Mouse (Mus musculus) kidney, adult 11 months (tissue): ENCODE data around the gene Chsy1.
A peak's percentile ranks its signal among the peaks of the same experiment; 100 is the strongest.

Experiments used
- DNase-seq: peaks from one replicate; pipeline ENCODE4 v3.0.0; 2022

Chsy1 gene

DNA sequence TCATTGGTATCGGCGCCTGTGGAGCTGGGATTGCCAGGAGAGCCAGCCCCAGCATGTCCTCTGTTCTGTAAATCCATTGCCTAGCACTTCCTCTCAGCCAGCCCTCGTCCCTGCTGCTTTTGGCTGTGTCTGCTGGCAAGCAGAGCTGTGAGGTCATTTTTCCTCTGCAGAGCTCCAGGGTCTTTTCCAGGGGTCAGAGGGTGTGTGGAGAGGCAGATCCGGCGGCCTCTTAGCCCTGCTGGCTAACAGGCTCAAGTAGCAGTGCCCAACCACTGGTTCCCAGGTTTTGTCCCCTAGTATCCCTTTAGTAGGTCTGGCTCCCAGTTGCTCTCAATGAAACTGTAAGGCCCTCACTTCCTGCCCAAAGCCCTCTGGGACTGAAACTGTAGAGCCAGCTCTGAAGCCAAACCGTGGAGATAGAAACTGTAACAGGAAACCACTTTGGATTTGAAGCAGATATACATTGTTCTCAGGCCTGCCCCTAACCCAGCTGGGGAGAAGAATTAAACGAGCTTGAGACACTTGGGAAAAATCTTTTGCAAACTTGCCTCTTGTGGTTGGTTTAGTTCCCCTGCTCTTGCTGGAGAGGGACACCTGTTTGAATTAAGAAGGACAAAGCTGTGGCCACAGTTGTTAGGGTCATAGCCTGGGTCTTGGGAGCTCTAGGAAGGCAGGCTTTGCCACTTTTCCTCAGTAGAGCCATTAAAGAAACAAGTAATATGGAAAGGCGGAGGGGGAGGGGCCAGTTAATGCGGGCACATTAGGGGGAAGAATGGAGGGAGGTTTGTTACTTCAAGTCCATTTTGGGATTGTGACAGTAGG lies 109.1 kb downstream of the Chsy1 start:
- DNase-seq = no peak

DNA sequence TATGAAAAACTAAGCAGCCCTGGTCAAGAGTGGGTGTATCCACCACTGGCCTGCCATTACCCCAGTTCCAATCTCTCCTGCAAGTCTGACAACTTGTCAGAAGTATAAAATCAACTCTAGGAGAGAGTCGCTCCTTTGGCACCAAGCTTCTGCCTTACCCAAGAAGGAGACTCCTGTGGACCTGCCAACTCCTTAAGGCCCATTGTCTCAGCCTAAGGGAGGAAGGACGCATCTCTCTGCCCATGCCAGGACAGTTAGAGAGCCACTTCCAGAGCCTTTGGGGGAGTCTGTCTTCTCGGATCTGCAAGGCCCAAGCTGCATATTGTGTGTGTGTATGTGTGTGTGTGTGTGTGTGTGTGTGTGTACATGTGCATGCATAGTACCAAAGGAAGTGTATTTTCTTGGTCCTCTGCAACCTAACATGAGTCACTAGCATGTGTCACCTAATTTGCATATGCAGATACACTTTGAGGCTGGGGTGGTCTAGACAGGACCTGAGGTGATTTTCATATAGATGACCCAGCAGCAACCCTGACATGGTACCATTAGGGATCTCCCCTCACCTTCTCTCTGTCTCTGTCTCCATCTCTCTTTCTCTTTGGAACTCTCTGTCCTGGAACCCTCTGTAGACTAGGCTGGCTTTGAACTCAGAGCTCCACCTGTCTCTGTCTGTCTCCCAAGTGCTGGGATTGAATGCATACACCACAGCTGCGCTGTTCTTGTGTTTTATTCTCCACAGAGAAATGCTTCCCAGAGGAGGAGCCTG lies 109.9 kb downstream of the Chsy1 start:
- DNase-seq = no peak

DNA sequence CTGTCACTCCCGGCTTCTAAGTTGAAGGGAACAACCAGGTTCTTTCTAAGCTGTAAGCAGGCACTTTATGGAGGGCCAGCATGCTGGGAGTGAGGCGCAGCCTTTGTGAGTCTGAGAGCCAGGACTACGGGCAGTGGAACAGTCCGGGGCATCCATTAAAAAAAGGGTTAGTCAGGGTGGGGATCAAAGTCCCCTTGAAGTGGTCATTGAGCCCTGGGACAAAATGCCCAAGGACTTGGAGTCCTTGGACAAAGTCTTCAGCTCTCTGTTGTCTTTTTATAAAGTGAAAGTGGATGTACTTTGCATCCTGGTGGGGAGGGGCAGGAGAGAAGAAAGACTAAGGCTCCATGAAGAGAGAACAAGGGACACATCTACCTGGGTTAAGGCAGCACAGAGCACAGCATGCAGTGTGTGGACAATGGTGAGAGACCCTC lies 110.5 kb downstream of the Chsy1 start:
- DNase-seq = peak; percentile 63

DNA sequence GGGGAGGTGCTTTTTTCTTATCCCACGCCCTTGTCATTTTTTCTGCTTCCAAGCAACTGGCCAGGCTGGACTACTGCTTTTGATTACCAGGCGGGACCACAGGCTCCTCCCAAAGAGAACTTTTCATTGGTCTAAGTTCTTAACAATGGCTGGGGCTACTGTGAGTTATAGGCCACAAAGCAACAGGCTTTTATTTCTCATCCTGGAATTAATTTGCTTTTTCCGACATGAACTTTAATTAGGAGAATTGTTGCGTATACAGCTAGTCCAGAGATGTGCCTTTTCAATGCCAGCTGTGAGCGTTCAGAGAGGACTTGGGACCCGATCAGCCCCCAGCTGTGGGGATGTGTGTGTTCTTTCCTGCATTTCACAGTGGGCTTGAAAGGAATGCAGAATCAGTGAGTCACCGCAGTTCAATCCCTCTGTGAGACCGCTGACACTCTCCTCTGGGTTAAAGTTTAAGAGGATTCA lies 113.3 kb downstream of the Chsy1 start:
- DNase-seq = peak; percentile 62
